Mouse (Mus musculus) gastrocnemius, postnatal 25 days (tissue): ENCODE measurements at regions not wholly inside any gene's neighbourhood (a gene's known extent, or its start where the extent isn't known, plus 50 kb on each side); places are given as distances from the start of the nearest gene placed in this dataset.

Experiments used
- DNase-seq: peaks from one replicate; pipeline ENCODE4 v3.0.0; 2022

GRCm38 (mm10) chr12:5547698-5548097, 172.2 kb upstream of the Klhl29 start:
- DNase-seq = no peak

GRCm38 (mm10) chr12:5542701-5543100, 167.2 kb upstream of the Klhl29 start:
- no peak for DNase-seq

GRCm38 (mm10) chr12:5496299-5496698, 120.8 kb upstream of the Klhl29 start:
- no peak for DNase-seq

GRCm38 (mm10) chr12:5494657-5495512, 119.4 kb upstream of the Klhl29 start:
- DNase-seq = no peak

GRCm38 (mm10) chr12:5464250-5464899, 88.9 kb upstream of the Klhl29 start:
- DNase-seq = no peak

GRCm38 (mm10) chr12:5453157-5453556, 77.7 kb upstream of the Klhl29 start:
- DNase-seq = no peak

DNA sequence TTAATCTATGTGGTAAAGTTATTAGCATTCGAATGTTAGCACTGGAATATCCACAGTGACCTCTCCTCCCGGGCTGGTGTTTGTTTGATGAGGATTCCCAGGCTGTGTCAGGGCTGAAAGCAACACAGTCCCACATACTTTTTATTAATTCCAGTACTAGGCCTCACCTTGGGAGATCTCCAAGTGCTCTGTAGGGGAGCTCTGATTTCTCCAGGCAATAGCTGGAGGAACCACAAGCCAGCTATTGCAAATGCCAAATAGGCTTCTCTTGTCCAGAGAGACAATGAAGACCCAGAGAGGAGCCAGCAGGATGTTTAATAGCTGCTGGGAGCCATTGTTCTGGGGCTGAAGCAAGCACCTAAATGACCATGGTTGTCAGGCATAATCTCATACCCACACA, 68.2 kb upstream of the Klhl29 start:
- no peak for DNase-seq

DNA sequence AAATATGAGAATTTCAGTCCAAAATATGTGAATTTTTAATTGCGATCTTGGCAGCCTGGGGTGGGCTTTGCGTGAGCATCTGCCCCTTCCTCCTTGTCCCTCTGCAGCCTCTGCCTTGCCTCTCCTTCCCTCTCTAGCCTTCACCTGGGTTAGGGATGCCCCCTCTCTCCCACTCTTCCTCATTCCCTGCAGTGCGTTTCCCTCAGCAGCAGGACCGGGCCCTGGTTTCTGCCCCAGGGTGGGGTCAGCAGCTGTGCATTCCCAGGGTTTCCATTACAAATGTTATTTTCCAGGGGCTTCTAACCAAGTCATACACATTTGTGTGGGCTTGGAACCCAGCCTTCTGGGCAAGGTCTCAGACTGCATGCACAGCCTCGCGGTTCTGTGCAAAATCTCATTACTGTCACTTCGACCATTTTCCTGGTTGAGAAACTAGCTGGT, 67.6 kb upstream of the Klhl29 start:
- no peak for DNase-seq

GRCm38 (mm10) chr12:5442679-5443078, 67.2 kb upstream of the Klhl29 start:
- no peak for DNase-seq

- no peak for DNase-seq
Observed at GRCm38 (mm10) chr12:5440482-5440881, 65.0 kb upstream of the Klhl29 start.

DNA sequence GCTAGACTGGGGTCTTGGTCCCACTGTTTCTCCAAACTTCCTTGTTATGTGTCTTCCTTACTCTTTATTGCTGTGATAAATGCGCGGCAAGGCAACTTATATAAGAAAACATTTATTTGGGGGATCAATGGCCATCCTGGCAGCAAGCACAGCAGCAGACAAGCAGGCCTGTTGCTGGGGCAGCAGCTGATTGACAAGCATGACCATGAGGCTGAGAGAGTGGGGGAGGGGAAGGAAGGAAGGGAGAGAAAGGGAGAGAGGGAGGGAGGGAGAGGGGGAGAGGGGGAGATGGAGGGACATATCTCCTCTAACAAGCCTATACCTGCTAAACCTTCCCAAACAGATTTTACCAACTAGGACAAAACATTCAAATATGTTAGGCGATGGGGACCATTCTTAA, 60.4 kb upstream of the Klhl29 start:
- DNase-seq = no peak

DNA sequence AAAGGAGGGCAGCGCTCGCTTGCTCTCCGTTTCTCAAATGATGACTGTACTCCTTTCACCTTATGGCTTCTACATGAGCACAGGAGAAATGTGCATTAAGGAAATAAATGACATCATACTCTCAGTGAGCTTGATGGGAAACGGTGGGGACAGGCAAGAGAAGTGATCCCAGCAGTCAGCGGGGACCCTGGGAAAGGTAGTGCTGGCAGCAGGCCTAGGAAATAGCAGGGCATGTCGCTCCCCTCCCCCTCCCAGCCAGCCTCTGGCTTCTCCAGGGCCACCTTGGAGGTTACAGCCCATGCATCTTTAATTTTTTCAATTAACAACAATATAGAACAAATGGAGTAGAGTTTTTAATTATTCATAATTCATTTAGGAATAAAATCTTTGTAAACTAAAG, 58.6 kb upstream of the Klhl29 start:
- DNase-seq = no peak

GRCm38 (mm10) chr12:5432688-5433087, 57.2 kb upstream of the Klhl29 start:
- DNase-seq = no peak

DNA sequence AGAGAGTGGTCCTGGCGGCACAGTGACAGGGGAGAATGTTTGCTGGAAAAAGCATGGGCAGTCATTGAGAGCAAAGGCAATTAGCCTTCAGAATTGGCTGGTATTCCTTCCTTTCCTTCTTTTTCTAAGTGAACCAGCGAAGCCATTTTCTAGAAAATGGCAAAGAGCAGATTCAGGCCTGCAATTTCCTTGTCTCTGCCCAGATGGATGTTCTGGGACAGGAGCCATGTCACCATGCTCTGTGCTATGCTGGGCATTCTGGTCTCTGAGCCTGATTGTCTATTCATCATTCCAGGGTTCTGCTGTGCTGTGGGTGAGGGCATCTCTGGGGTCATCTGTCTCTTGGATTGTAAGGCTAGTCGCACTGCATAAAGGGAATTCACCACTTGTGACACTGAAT, 53.3 kb upstream of the Klhl29 start:
- DNase-seq = no peak
